Mouse (Mus musculus): ENCODE measurements around the gene Epb41. TPM values are rescaled to one million over a fixed set of nuclear protein-coding genes. Genes with fewer than 3 reads are reported as not detected.

Epb41 gene
- polyA plus RNA-seq, 1 experiment = 104 TPM

GRCm38 (mm10) chr4:132062934-132063884 is 11.9 kb downstream of the Epb41 start:
- no peak for TF ChIP-seq GATA1 (IDR thresholded peaks at IDR 0.05; ENCODE audit: low read length)

- no peak for TF ChIP-seq GATA1 (IDR thresholded peaks at IDR 0.05; ENCODE audit: low read length)
Measured at GRCm38 (mm10) chr4:132062289-132062688, 12.8 kb downstream of the Epb41 start.

- no peak for TF ChIP-seq GATA1 (IDR thresholded peaks at IDR 0.05; ENCODE audit: low read length)
Measured at GRCm38 (mm10) chr4:132060040-132060832, 14.9 kb downstream of the Epb41 start.

GRCm38 (mm10) chr4:132059541-132059940 is 15.6 kb downstream of the Epb41 start:
- TF ChIP-seq GATA1 (IDR thresholded peaks at IDR 0.05; ENCODE audit: low read length) = no peak

- no peak for TF ChIP-seq GATA1 (IDR thresholded peaks at IDR 0.05; ENCODE audit: low read length)
Measured at GRCm38 (mm10) chr4:132057311-132057710, 17.8 kb downstream of the Epb41 start.

GRCm38 (mm10) chr4:132051321-132052275 is 23.5 kb downstream of the Epb41 start:
- TF ChIP-seq GATA1 (IDR thresholded peaks at IDR 0.05; ENCODE audit: low read length) = no peak

- TF ChIP-seq GATA1 (IDR thresholded peaks at IDR 0.05; ENCODE audit: low read length) = no peak
Measured at GRCm38 (mm10) chr4:132049549-132050200, 25.4 kb downstream of the Epb41 start.

GRCm38 (mm10) chr4:132048995-132049404 is 26.1 kb downstream of the Epb41 start:
- TF ChIP-seq GATA1 (IDR thresholded peaks at IDR 0.05; ENCODE audit: low read length) = no peak

- TF ChIP-seq GATA1 (IDR thresholded peaks at IDR 0.05; ENCODE audit: low read length) = no peak
Measured at GRCm38 (mm10) chr4:132048011-132048991, 26.8 kb downstream of the Epb41 start.

GRCm38 (mm10) chr4:132043726-132044125 is 31.4 kb downstream of the Epb41 start:
- TF ChIP-seq GATA1 (IDR thresholded peaks at IDR 0.05; ENCODE audit: low read length) = no peak

- no peak for TF ChIP-seq GATA1 (IDR thresholded peaks at IDR 0.05; ENCODE audit: low read length)
Measured at GRCm38 (mm10) chr4:132041471-132042332, 33.4 kb downstream of the Epb41 start.

GRCm38 (mm10) chr4:132039975-132040645 is 35.0 kb downstream of the Epb41 start:
- TF ChIP-seq GATA1 (IDR thresholded peaks at IDR 0.05; ENCODE audit: low read length) = peak; percentile 23

All from G1E-ER4 (cell line).